In the genomic region with DNA sequence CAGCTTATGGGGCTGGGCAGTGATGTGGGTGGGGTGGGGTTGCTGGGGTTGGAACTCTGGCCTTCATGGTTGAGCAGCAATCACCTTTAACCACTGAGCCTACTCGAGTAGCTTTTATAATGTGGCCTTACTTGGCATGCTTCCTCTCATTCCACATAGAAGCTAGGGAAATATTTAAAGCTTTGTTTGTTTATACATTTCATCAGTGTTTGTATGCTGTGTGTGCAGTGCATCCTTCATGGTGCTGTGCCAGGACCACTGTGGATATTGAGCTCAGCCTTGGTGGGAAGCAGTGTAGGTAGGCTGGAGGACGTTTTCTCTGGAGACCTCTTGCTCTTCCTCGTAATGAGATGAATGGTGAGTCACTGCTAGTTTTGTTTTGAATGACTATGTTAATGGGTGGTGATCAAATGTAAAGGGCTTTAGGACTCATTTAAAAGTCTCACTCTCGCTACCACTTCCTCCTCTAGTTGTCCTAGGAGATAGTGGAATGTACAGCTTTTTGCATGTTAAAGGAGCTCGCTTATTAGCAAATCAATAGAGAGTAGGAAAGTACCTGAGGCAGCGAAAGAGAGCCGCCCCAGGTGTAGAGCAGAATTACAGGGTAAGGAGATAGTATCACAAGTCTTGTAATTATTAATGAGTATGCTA, we compare ENCODE assay signal across 9 mouse cellular contexts. TPM values are rescaled to one million over a fixed set of nuclear protein-coding genes. Genes with fewer than 3 reads are reported as not detected.
A peak's percentile ranks its signal among the peaks of the same experiment; 100 is the strongest.
DNase-seq lines count a peak whose midpoint lies in the region; ATAC-seq and TF ChIP-seq lines count a peak whose summit lies in the region.
"Had no signal": no experiment of that assay in that cellular context is flagged by ENCODE, and none has a peak within 500 bp of the region (broad histone marks: within the 10 kb centered on the region; RNA-seq: fewer than 3 reads in every experiment).

No protein-coding gene starts in this region.

- ATAC-seq in midbrain, embryonic 16.5 days, result no peak

- H3K4me3 ChIP-seq in layer of hippocampus, adult 2 months, result peak overlapping the region; percentile 0; the same call in 1 of the 2 replicates
- peak overlapping the region; percentile 28 for H3K4me3 ChIP-seq in ES-Bruce4 (ENCODE audit: low read depth, low read length)
- no peak overlapping the region for H3K4me3 ChIP-seq in midbrain, embryonic 16.5 days (ENCODE audit: low read depth, low read length)

- TF ChIP-seq POLR2A in ES-Bruce4 (IDR thresholded peaks at IDR 0.05; ENCODE audit: insufficient read depth, low read length), result no peak

- DNase-seq in layer of hippocampus, adult 2 months (ENCODE audit: low spot score in 2 of 2), result no peak
- DNase-seq in layer of hippocampus, postnatal 10 days (ENCODE audit: low spot score in 2 of 2), result no peak
- DNase-seq in brain, adult 2 months (ENCODE audit: low read depth, low spot score), result peak; percentile 59
- no peak for DNase-seq in spleen, adult 12 weeks (ENCODE audit: low spot score)
- DNase-seq in thymus, postnatal 4 days, result no peak
- no peak for DNase-seq in urinary bladder, adult 18-20 months (ENCODE audit: low spot score in 2 of 2)
- DNase-seq: right cerebral cortex, postnatal 25 days had no signal

- no peaks in the 10 kb centered on the region for H3K27me3 ChIP-seq in ES-Bruce4 (ENCODE audit: control insufficient read depth, insufficient read depth, low read length, poor library complexity, severe bottlenecking)
- no peaks in the 10 kb centered on the region for H3K27me3 ChIP-seq in midbrain, embryonic 16.5 days (ENCODE audit: control insufficient read depth, insufficient read depth, low read depth, low read length)

- no peaks in the 10 kb centered on the region for H3K9me3 ChIP-seq in ES-Bruce4 (replicated peaks; ENCODE audit: control insufficient read depth, insufficient read depth, low read length, poor library complexity, severe bottlenecking)
- no peaks in the 10 kb centered on the region for H3K9me3 ChIP-seq in midbrain, embryonic 16.5 days (replicated peaks; ENCODE audit: control insufficient read depth, low read length, poor library complexity, severe bottlenecking)

- 0 out of 2 replicates have a peak, but pooled peaks cover 2% of the 10 kb centered on the region for H3K36me3 ChIP-seq in ES-Bruce4 (ENCODE audit: control insufficient read depth, insufficient read depth, low read length, poor library complexity, severe bottlenecking)
- no peaks in the 10 kb centered on the region for H3K36me3 ChIP-seq in midbrain, embryonic 16.5 days (ENCODE audit: control insufficient read depth, insufficient read depth, low read length)

- H3K27ac ChIP-seq in layer of hippocampus, adult 2 months, result 0 out of 2 replicates have a peak overlapping the region, but pooled peaks have one; percentile 3
- peak overlapping the region; percentile 68 for H3K27ac ChIP-seq in ES-Bruce4 (ENCODE audit: insufficient read depth, low read length)
- H3K27ac ChIP-seq in midbrain, embryonic 16.5 days (ENCODE audit: low read length), result no peak overlapping the region

- H3K9ac ChIP-seq in ES-Bruce4 (ENCODE audit: low read depth, poor library complexity, severe bottlenecking), result peak overlapping the region; percentile 94; the same call in 1 of the 2 replicates
- no peak overlapping the region for H3K9ac ChIP-seq in midbrain, embryonic 16.5 days (ENCODE audit: low read depth, low read length)

- peak; percentile 91 for TF ChIP-seq EP300 in ES-Bruce4 (IDR thresholded peaks at IDR 0.05; ENCODE audit: insufficient read depth, low read depth, low read length)

- 38% methylated on average over 7 of the region's 7 CpGs for WGBS in midbrain, embryonic 16.5 days

- H3K4me2 ChIP-seq in midbrain, embryonic 16.5 days (ENCODE audit: low read length), result 0 out of 2 replicates have a peak overlapping the region, but pooled peaks have one; percentile 8

- no peaks in the 10 kb centered on the region for H3K4me1 ChIP-seq in ES-Bruce4 (ENCODE audit: control insufficient read depth, insufficient read depth, low read length)
- peaks cover 62% of the 10 kb centered on the region for H3K4me1 ChIP-seq in midbrain, embryonic 16.5 days (ENCODE audit: control insufficient read depth, insufficient read depth, low read length)

- peak; percentile 17; the same call in 1 of the 2 replicates for TF ChIP-seq CTCF in layer of hippocampus, adult 2 months (conservative IDR thresholded peaks at IDR 0.05)
- TF ChIP-seq CTCF in ES-Bruce4 (IDR thresholded peaks at IDR 0.05; ENCODE audit: low read depth, low read length), result no peak

RNA-seq across cellular contexts. Expression of gene Reep3, which starts 3.4 kb away (rescaled TPM):
- total RNA-seq in layer of hippocampus, adult 2 months (2021), result 10 to 100 TPM; 18.3 to 21.9 TPM
- 10 to 100 TPM; 31.6 to 33.9 TPM for total RNA-seq in layer of hippocampus, postnatal 10 days (2021)
- polyA plus RNA-seq in ES-Bruce4 (2011; ENCODE audit: insufficient read depth, insufficient read length, low read depth, missing spikeins), result 47.9 and 50.5 TPM in 2 replicates
- 28.2 and 28.6 TPM in 2 replicates for polyA plus RNA-seq in midbrain, embryonic 16.5 days (2015; fragmentation: Nextera tagmentation; extraction: Ambion mirVana)

RNA-seq across cellular contexts. Expression of gene Jmjd1c, which starts 4.2 kb away (rescaled TPM):
- 100 to 1,000 TPM; 106 to 111 TPM for total RNA-seq in layer of hippocampus, adult 2 months (2021)
- 100 to 1,000 TPM in 1 of 2 experiments, 10 to 100 TPM in 1; 99.4 to 116 TPM for total RNA-seq in layer of hippocampus, postnatal 10 days (2021)
- 123 and 141 TPM in 2 replicates for polyA plus RNA-seq in ES-Bruce4 (2011; ENCODE audit: insufficient read depth, insufficient read length, low read depth, missing spikeins)
- 41.7 and 42.3 TPM in 2 replicates for polyA plus RNA-seq in midbrain, embryonic 16.5 days (2015; fragmentation: Nextera tagmentation; extraction: Ambion mirVana)
